Mouse (Mus musculus) myocyte (in vitro differentiated cells): ENCODE results near the gene Col1a2. TPM values are rescaled to one million over a fixed set of nuclear protein-coding genes. Genes with fewer than 3 reads are reported as not detected.

Experiments
- H3K27me3 ChIP-seq: one replicate; pipeline ENCODE4 v1.6.1; 2011; ENCODE audit not compliant: control insufficient read depth, insufficient read depth, insufficient read length
- H3K36me3 ChIP-seq: one replicate; pipeline ENCODE4 v1.6.1; 2011; ENCODE audit not compliant: control insufficient read depth, insufficient read depth
- H3K4me2 ChIP-seq: one replicate; pipeline ENCODE4 v1.6.1; 2011; ENCODE audit warnings: low read depth, control low read depth
- H3K4me3 ChIP-seq: one replicate; pipeline ENCODE4 v1.5.1; 2011; ENCODE audit warnings: mild to moderate bottlenecking, control low read depth, moderate library complexity
- H3K79me2 ChIP-seq: one replicate; pipeline ENCODE4 v1.6.1; 2011; ENCODE audit not compliant: control insufficient read depth, insufficient read depth
- H3ac ChIP-seq: one replicate; pipeline ENCODE4 v1.6.1; 2011; ENCODE audit not compliant: control insufficient read depth, insufficient read length
- CEBPB ChIP-seq: IDR thresholded peaks from 2 replicates; pipeline ENCODE4 v1.6.1; 2011; ENCODE audit warnings: mild to moderate bottlenecking, moderate library complexity; ENCODE audit not compliant: poor library complexity, insufficient read depth, severe bottlenecking
- E2F4 ChIP-seq: IDR thresholded peaks from one replicate; pipeline ENCODE4 v1.6.1; 2011; ENCODE audit warnings: mild to moderate bottlenecking, control low read depth, moderate library complexity; ENCODE audit not compliant: insufficient read depth
- MAX ChIP-seq: IDR thresholded peaks from one replicate; pipeline ENCODE4 v1.6.1; 2011; ENCODE audit warnings: low read depth, mild to moderate bottlenecking, control low read depth
- MYOD1 ChIP-seq, 3 experiments: IDR thresholded peaks; one replicate each; pipeline ENCODE4 v1.6.1; 2011; ENCODE audit warnings: control low read depth in 2 of 3, low read depth in 2 of 3, mild to moderate bottlenecking in 2 of 3, moderate library complexity in 1 of 3; ENCODE audit not compliant: insufficient read length in 2 of 3, control insufficient read depth in 1 of 3
- MYOG ChIP-seq, 3 experiments: IDR thresholded peaks; one replicate each; pipeline ENCODE4 v1.6.1; 2011; ENCODE audit warnings: control low read depth in 2 of 3, low read depth in 2 of 3, mild to moderate bottlenecking in 2 of 3; ENCODE audit not compliant: insufficient read length in 2 of 3, control insufficient read depth in 1 of 3, insufficient read depth in 1 of 3
- POLR2A ChIP-seq: IDR thresholded peaks from one replicate; pipeline ENCODE4 v1.6.1; 2011; ENCODE audit warnings: low read depth, mild to moderate bottlenecking, control low read depth, moderate library complexity; ENCODE audit not compliant: insufficient read length
- POLR2AphosphoS2 ChIP-seq: IDR thresholded peaks from one replicate; pipeline ENCODE4 v1.6.1; 2011; ENCODE audit warnings: low read depth, control low read depth; ENCODE audit not compliant: insufficient read length
- REST ChIP-seq: IDR thresholded peaks from one replicate; pipeline ENCODE4 v1.6.1; 2011; ENCODE audit warnings: mild to moderate bottlenecking, control low read depth, moderate library complexity; ENCODE audit not compliant: insufficient read depth, insufficient read length
- SRF ChIP-seq: IDR thresholded peaks from one replicate; pipeline ENCODE4 v1.6.1; 2011; ENCODE audit warnings: low read depth; ENCODE audit not compliant: control insufficient read depth, insufficient read length
- TCF12 ChIP-seq: IDR thresholded peaks from one replicate; pipeline ENCODE4 v1.6.1; 2011; ENCODE audit warnings: mild to moderate bottlenecking, control low read depth; ENCODE audit not compliant: poor library complexity, insufficient read depth, severe bottlenecking
- TCF3 ChIP-seq: IDR thresholded peaks from one replicate; pipeline ENCODE4 v1.6.1; 2011; ENCODE audit warnings: low read depth, control low read depth; ENCODE audit not compliant: insufficient read length
- USF1 ChIP-seq: IDR thresholded peaks from one replicate; pipeline ENCODE4 v1.6.1; 2011; ENCODE audit warnings: low read depth, mild to moderate bottlenecking, control low read depth, moderate library complexity
- polyA plus RNA-seq: library from polyadenylated mRNA; unstranded; fragments of >200 nt; fragmentation: generic; extraction: Trizol; gene quantifications from one replicate; pipeline ENCODE4 v1.2.1, GENCODE M21; 2012; ENCODE audit warnings: missing spikeins

The Col1a2 gene
- polyA plus RNA-seq, 1 experiment, result 627 TPM

- H3K79me2 ChIP-seq, result no peaks in the 10 kb centered on the region
- peak overlapping the region; percentile 97 for H3K4me2 ChIP-seq
- H3K4me3 ChIP-seq, result no peak overlapping the region
- H3K27me3 ChIP-seq, result no peaks in the 10 kb centered on the region
- no peak overlapping the region for H3ac ChIP-seq
- no peaks in the 10 kb centered on the region for H3K36me3 ChIP-seq
- no peak for TF ChIP-seq SRF
- no peak for TF ChIP-seq MYOG (IDR thresholded peaks at IDR 0.05; ENCODE audit: control insufficient read depth in 1 of 3, insufficient read depth in 1 of 3, insufficient read length in 2 of 3, low read depth in 2 of 3)
- TF ChIP-seq POLR2A, result peak; percentile 6
- no peak for TF ChIP-seq TCF3
Measured at GRCm38 (mm10) chr6:4488966-4489365, 15.6 kb upstream of the Col1a2 start.

- peak; percentile 3 for TF ChIP-seq TCF12
- peak in 1 of 3 experiments; percentile 24 for TF ChIP-seq MYOG (IDR thresholded peaks at IDR 0.05; ENCODE audit: control insufficient read depth in 1 of 3, insufficient read depth in 1 of 3, insufficient read length in 2 of 3, low read depth in 2 of 3)
- TF ChIP-seq USF1, result no peak
- TF ChIP-seq MYOD1 (IDR thresholded peaks at IDR 0.05; ENCODE audit: control insufficient read depth in 1 of 3, insufficient read length in 2 of 3, low read depth in 2 of 3), result peak in 2 of 3 experiments; percentile 48 to 53
- TF ChIP-seq CEBPB, result peak; percentile 44; the same call in 1 of the 2 replicates
- no peak for TF ChIP-seq E2F4
- Histone ChIP-seq H3K4me3 (no peak overlapping the region), H3K4me2 (peak overlapping the region; percentile 97), H3K27me3 (no peaks in the 10 kb centered on the region), H3K79me2 (no peaks in the 10 kb centered on the region), H3K36me3 (no peaks in the 10 kb centered on the region), H3ac (no peak overlapping the region)
Measured at GRCm38 (mm10) chr6:4489366-4490245, 15.0 kb upstream of the Col1a2 start.

- Histone ChIP-seq H3K4me3 (no peak overlapping the region), H3K36me3 (no peaks in the 10 kb centered on the region), H3K27me3 (no peaks in the 10 kb centered on the region), H3ac (no peak overlapping the region), H3K4me2 (no peak overlapping the region), H3K79me2 (no peaks in the 10 kb centered on the region)
- TF ChIP-seq TCF3 (no peak), POLR2AphosphoS2 (no peak), POLR2A (no peak), REST (no peak), MYOD1 (IDR thresholded peaks at IDR 0.05; ENCODE audit: control insufficient read depth in 1 of 3, insufficient read length in 2 of 3, low read depth in 2 of 3) (no peak), MYOG (IDR thresholded peaks at IDR 0.05; ENCODE audit: control insufficient read depth in 1 of 3, insufficient read depth in 1 of 3, insufficient read length in 2 of 3, low read depth in 2 of 3) (no peak), USF1 (peak; percentile 73), SRF (no peak), TCF12 (no peak), CEBPB (peak; percentile 68), MAX (no peak), E2F4 (no peak)
Measured at GRCm38 (mm10) chr6:4493666-4494065, 10.9 kb upstream of the Col1a2 start.

GRCm38 (mm10) chr6:4496428-4496827, 8.2 kb upstream of the Col1a2 start:
- Histone ChIP-seq H3K27me3 (no peaks in the 10 kb centered on the region), H3ac (no peak overlapping the region), H3K4me3 (no peak overlapping the region), H3K79me2 (no peaks in the 10 kb centered on the region), H3K4me2 (no peak overlapping the region), H3K36me3 (no peaks in the 10 kb centered on the region)
- TF ChIP-seq REST (no peak), POLR2A (no peak), E2F4 (no peak), CEBPB (no peak), SRF (no peak), TCF12 (peak; percentile 10), MYOD1 (IDR thresholded peaks at IDR 0.05; ENCODE audit: control insufficient read depth in 1 of 3, insufficient read length in 2 of 3, low read depth in 2 of 3) (peak in 2 of 3 experiments; percentile 54 to 60), POLR2AphosphoS2 (no peak), MYOG (IDR thresholded peaks at IDR 0.05; ENCODE audit: control insufficient read depth in 1 of 3, insufficient read depth in 1 of 3, insufficient read length in 2 of 3, low read depth in 2 of 3) (peak in 2 of 3 experiments; percentile 8 to 44)

GRCm38 (mm10) chr6:4503106-4503505, 1.5 kb upstream of the Col1a2 start:
- H3K79me2 ChIP-seq, result peaks cover 7% of the 10 kb centered on the region
- no peaks in the 10 kb centered on the region for H3K27me3 ChIP-seq
- H3ac ChIP-seq, result no peak overlapping the region
- no peak overlapping the region for H3K4me3 ChIP-seq
- peak; percentile 51 for TF ChIP-seq POLR2A
- no peak for TF ChIP-seq MYOD1 (IDR thresholded peaks at IDR 0.05; ENCODE audit: control insufficient read depth in 1 of 3, insufficient read length in 2 of 3, low read depth in 2 of 3)
- TF ChIP-seq TCF12, result no peak
- TF ChIP-seq MAX, result no peak
- no peak for TF ChIP-seq SRF
- no peak for TF ChIP-seq USF1
- TF ChIP-seq POLR2AphosphoS2, result peak; percentile 51
- peak overlapping the region; percentile 40 for H3K4me2 ChIP-seq
- no peaks in the 10 kb centered on the region for H3K36me3 ChIP-seq
